Mouse (Mus musculus) thymus, adult 18-20 months (tissue): ENCODE measurements around the gene Sbk2.

Experiments
- DNase-seq, 2 experiments: peaks; one replicate each; pipeline ENCODE4 v3.0.0; 2022; ENCODE audit warnings: mixed read lengths in 2 of 2

The Sbk2 gene

GRCm38 (mm10) chr7:4921824-4922482, 42.3 kb downstream of the Sbk2 start, which contains the start of gene Nat14:
Gene Nat14 (plus strand): TSS chr7:4922028.
- no peak for DNase-seq

GRCm38 (mm10) chr7:4920976-4921823, 43.0 kb downstream of the Sbk2 start:
- no peak for DNase-seq

GRCm38 (mm10) chr7:4920496-4920895, 43.7 kb downstream of the Sbk2 start:
- DNase-seq: no peak

- DNase-seq: no peak
Observed at GRCm38 (mm10) chr7:4919971-4920370, 44.2 kb downstream of the Sbk2 start.

- DNase-seq: no peak
Observed at GRCm38 (mm10) chr7:4919096-4919495, 45.1 kb downstream of the Sbk2 start.

- DNase-seq: no peak
Observed at GRCm38 (mm10) chr7:4918681-4919080, 45.5 kb downstream of the Sbk2 start.

GRCm38 (mm10) chr7:4917494-4917893, 46.7 kb downstream of the Sbk2 start:
- DNase-seq: no peak

GRCm38 (mm10) chr7:4915669-4916416, 48.4 kb downstream of the Sbk2 start:
- no peak for DNase-seq

GRCm38 (mm10) chr7:4915007-4915665, 49.1 kb downstream of the Sbk2 start, which contains the start of gene Zfp628:
Gene Zfp628 (plus strand): TSS chr7:4915217.
- DNase-seq: peak; percentile 87 to 88

GRCm38 (mm10) chr7:4912248-4912647, 52.0 kb downstream of the Sbk2 start:
- DNase-seq: no peak

- DNase-seq: no peak
Observed at GRCm38 (mm10) chr7:4911561-4911960, 52.6 kb downstream of the Sbk2 start.

GRCm38 (mm10) chr7:4906466-4906950, 57.7 kb downstream of the Sbk2 start, which contains the start of gene Gm36210:
Gene Gm36210 (minus strand): TSS chr7:4906516.
- no peak for DNase-seq

GRCm38 (mm10) chr7:4902404-4902803, 61.8 kb downstream of the Sbk2 start:
- no peak for DNase-seq

- no peak for DNase-seq
Observed at GRCm38 (mm10) chr7:4901171-4901570, 63.0 kb downstream of the Sbk2 start.

GRCm38 (mm10) chr7:4900523-4900851, 63.7 kb downstream of the Sbk2 start:
- no peak for DNase-seq

GRCm38 (mm10) chr7:4899649-4900522, 64.3 kb downstream of the Sbk2 start:
- DNase-seq: no peak

- DNase-seq: no peak
Observed at GRCm38 (mm10) chr7:4898851-4899648, 65.2 kb downstream of the Sbk2 start.

- no peak for DNase-seq
Observed at GRCm38 (mm10) chr7:4895186-4895585, 69.0 kb downstream of the Sbk2 start.
